Mouse (Mus musculus): ENCODE data around the gene M1ap.

DNA sequence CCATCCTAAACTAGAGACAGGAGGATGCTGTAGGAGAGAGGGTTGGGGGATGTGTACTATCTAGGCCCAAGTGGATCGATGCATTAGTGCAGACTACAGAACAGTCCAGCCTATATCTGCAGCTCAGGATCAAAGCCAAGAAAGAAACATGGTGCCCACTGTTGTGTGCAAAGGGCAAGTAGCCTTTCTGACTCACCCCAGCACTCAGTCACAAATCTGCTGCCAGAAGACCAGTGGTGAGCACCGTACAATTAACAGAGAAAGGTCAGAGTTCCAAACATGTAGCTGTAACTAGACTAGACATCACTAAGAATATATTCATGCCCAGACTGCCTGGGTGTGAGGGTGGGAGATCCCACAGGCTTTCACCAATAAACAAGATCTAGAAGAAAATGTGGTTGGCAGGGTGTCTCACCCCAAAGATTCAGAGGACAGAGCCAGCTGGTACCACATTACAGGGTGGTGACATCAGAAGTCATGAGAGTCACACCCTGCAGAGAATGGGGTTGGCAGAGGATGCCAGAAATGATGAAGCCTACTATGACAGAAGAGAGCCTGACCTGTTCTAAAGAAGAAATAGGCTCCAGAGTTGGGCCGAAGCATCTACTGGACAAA is 12.0 kb upstream of the M1ap start:
- no peak for TF ChIP-seq CTCF (IDR thresholded peaks at IDR 0.05; ENCODE audit: low read depth)
- TF ChIP-seq EP300 (IDR thresholded peaks at IDR 0.05; ENCODE audit: low read depth) = no peak
